Comparison of ENCODE assay signal across 8 mouse cellular contexts in genomic region chr4:114999773-115000428, GRCm38 (mm10). TPM values are rescaled to one million over a fixed set of nuclear protein-coding genes. Genes with fewer than 3 reads are reported as not detected.
DNase-seq lines count a peak whose midpoint lies in the region; ATAC-seq lines count a peak whose summit lies in the region.

Stil (plus strand) TSS chr4:115000159.

- H3K27ac ChIP-seq in heart, embryonic 14.5 days (replicated peaks in 1 of 2; ENCODE audit: control insufficient read depth in 1 of 2, insufficient read depth in 1 of 2, low read depth in 2 of 2, low read length in 2 of 2) = peak within 1 kb of the TSS; percentile 93 to 99
- H3K27ac ChIP-seq in liver, embryonic 13.5 days = peak within 1 kb of the TSS; percentile 90
- H3K27ac ChIP-seq in stomach, embryonic 16.5 days (ENCODE audit: low read length) = peak within 1 kb of the TSS; percentile 97

- peak; percentile 97 for ATAC-seq in CD4-positive, CD25-positive, alpha-beta regulatory T cell, adult 4 months
- peak; percentile 100 for ATAC-seq in heart, embryonic 14.5 days (ENCODE audit: insufficient number of reproducible peaks, insufficient read depth, low FRiP score, low read depth)
- peak; percentile 99 for ATAC-seq in liver, embryonic 13.5 days (ENCODE audit: low read depth)
- peak; percentile 100 for ATAC-seq in stomach, embryonic 16.5 days (ENCODE audit: insufficient read depth, low FRiP score)

- peak; percentile 94 for DNase-seq in c-Kit-negative CD71-positive TER-119-positive erythroid progenitor cells, embryonic 14.5 days (ENCODE audit: low read depth, low spot score)
- DNase-seq in fibroblast of lung, adult 2 months (ENCODE audit: low read depth) = peak; percentile 98
- DNase-seq in kidney, postnatal 14 days = peak; percentile 98
- peak; percentile 98 for DNase-seq in liver, embryonic 13.5 days
- DNase-seq in neural tube, embryonic 10.5 days (ENCODE audit: extremely low spot score, low spot score) = peak; percentile 96

- peak within 1 kb of the TSS; percentile 69 for H3K4me2 ChIP-seq in heart, embryonic 14.5 days (ENCODE audit: low read length)
- peak within 1 kb of the TSS; percentile 90 for H3K4me2 ChIP-seq in liver, embryonic 13.5 days
- H3K4me2 ChIP-seq in stomach, embryonic 16.5 days (ENCODE audit: low read depth, low read length) = peak within 1 kb of the TSS; percentile 88

- peak within 1 kb of the TSS; percentile 65 to 98 for H3K4me3 ChIP-seq in heart, embryonic 14.5 days (ENCODE audit: control insufficient read depth in 1 of 2, insufficient read depth in 1 of 2, low read depth in 1 of 2, low read length in 2 of 2)
- H3K4me3 ChIP-seq in liver, embryonic 13.5 days (replicated peaks) = peak within 1 kb of the TSS; percentile 81
- H3K4me3 ChIP-seq in stomach, embryonic 16.5 days (replicated peaks; ENCODE audit: low read length) = peak within 1 kb of the TSS; percentile 86

- H3K36me3 ChIP-seq in heart, embryonic 14.5 days (ENCODE audit: control insufficient read depth, insufficient read depth, low read length) = peaks cover 17% of the 10 kb centered on the region
- peaks cover 18% of the 10 kb centered on the region for H3K36me3 ChIP-seq in liver, embryonic 13.5 days
- no peaks in the 10 kb centered on the region for H3K36me3 ChIP-seq in stomach, embryonic 16.5 days (ENCODE audit: control insufficient read depth, insufficient read depth, low read length)

- peaks cover 0 to 15% of the 10 kb centered on the region in 2 experiments; a peak in 2 of 4 replicates for H3K4me1 ChIP-seq in heart, embryonic 14.5 days (ENCODE audit: control insufficient read depth in 2 of 2, insufficient read depth in 2 of 2, low read length in 2 of 2)
- peaks cover 35% of the 10 kb centered on the region for H3K4me1 ChIP-seq in liver, embryonic 13.5 days (replicated peaks)
- peaks cover 15% of the 10 kb centered on the region for H3K4me1 ChIP-seq in stomach, embryonic 16.5 days (ENCODE audit: control insufficient read depth, insufficient read depth, low read length)

- H3K9ac ChIP-seq in heart, embryonic 14.5 days (ENCODE audit: low read length) = peak within 1 kb of the TSS; percentile 75
- peak within 1 kb of the TSS; percentile 88 for H3K9ac ChIP-seq in liver, embryonic 13.5 days
- peak within 1 kb of the TSS; percentile 87 for H3K9ac ChIP-seq in stomach, embryonic 16.5 days (ENCODE audit: low read length)

- WGBS in heart, embryonic 14.5 days = under 1% methylated on average over 52 of the region's 52 CpGs
- under 1% methylated on average over 52 of the region's 52 CpGs for WGBS in liver, embryonic 13.5 days (ENCODE audit: insufficient replicate concordance)
- under 1% methylated on average over 52 of the region's 52 CpGs for WGBS in stomach, embryonic 16.5 days

- H3K27me3 ChIP-seq in heart, embryonic 14.5 days (ENCODE audit: control insufficient read depth, insufficient read depth, low read length) = no peaks in the 10 kb centered on the region
- no peaks in the 10 kb centered on the region for H3K27me3 ChIP-seq in liver, embryonic 13.5 days
- no peaks in the 10 kb centered on the region for H3K27me3 ChIP-seq in stomach, embryonic 16.5 days (ENCODE audit: control insufficient read depth, insufficient read depth, low read length)

- H3K9me3 ChIP-seq in heart, embryonic 14.5 days (ENCODE audit: control insufficient read depth, low read length) = no peaks in the 10 kb centered on the region
- H3K9me3 ChIP-seq in liver, embryonic 13.5 days (replicated peaks) = no peaks in the 10 kb centered on the region
- H3K9me3 ChIP-seq in stomach, embryonic 16.5 days (replicated peaks; ENCODE audit: control insufficient read depth, low read length) = no peaks in the 10 kb centered on the region

RNA-seq across cellular contexts. Expression of gene Stil, which starts in this region (rescaled TPM):
- 1 to 10 TPM; 2.0 TPM for polyA plus RNA-seq in CD4-positive, CD25-positive, alpha-beta regulatory T cell, adult 4 months (2017; shearing (Covaris generic))
- 9.8 and 11.1 TPM in 2 replicates for polyA plus RNA-seq in heart, embryonic 14.5 days (2014; fragmentation: Nextera tagmentation; extraction: Ambion mirVana)
- polyA plus RNA-seq in liver, embryonic 13.5 days (2015; fragmentation: Nextera tagmentation; extraction: Ambion mirVana) = 8.3 and 11.8 TPM in 2 replicates
- 9.4 and 10.2 TPM in 2 replicates for polyA plus RNA-seq in stomach, embryonic 16.5 days (2015; fragmentation: Nextera tagmentation; extraction: Ambion mirVana)

Comparison
In these comparisons a context has a peak if more than half of its experiments do, and no peak if none do; other contexts are left out.
1. Peak in every context shown above with its lines: DNase-seq, ATAC-seq, H3K4me3 ChIP-seq and H3K27ac ChIP-seq.